Mouse (Mus musculus) large intestine, adult 2 months (tissue): ENCODE measurements around the gene Scnn1b. TPM values are rescaled to one million over a fixed set of nuclear protein-coding genes. Genes with fewer than 3 reads are reported as not detected.

Experiments used
- DNase-seq: peaks from one replicate; pipeline ENCODE4 v3.0.0-alpha.2; 2012; ENCODE audit warnings: low read depth, low spot score
- WGBS: fragments of 180-500 bp; shearing (Covaris S2); methylation state at CpG from one replicate; pipeline ENCODE4 v1.1.7; 2018; 5-methylcytosine and 5-hydroxymethylcytosine counted together
- polyA plus RNA-seq: library from polyadenylated mRNA; depleted of rRNA; stranded (reverse); fragments of >200 nt; gene quantifications from 2 replicates; pipeline ENCODE4 v1.2.3, GENCODE M21; 2012; rRNA removed

Gene Scnn1b
- polyA plus RNA-seq, 1 experiment, result not detected

- 41% methylated on average over 12 of the region's 12 CpGs for WGBS
- DNase-seq, result no peak
These were observed 91.0 kb downstream of the Scnn1b start for GRCm38 (mm10) chr7:121955802-121956201.

GRCm38 (mm10) chr7:121961913-121962570, 97.2 kb downstream of the Scnn1b start:
- WGBS, result 85% methylated on average over 7 of the region's 7 CpGs
- no peak for DNase-seq

GRCm38 (mm10) chr7:121962571-121962959, 97.7 kb downstream of the Scnn1b start:
- 66% methylated on average over 3 of the region's 3 CpGs for WGBS
- no peak for DNase-seq

GRCm38 (mm10) chr7:121963883-121964398, 99.1 kb downstream of the Scnn1b start:
- WGBS, result 60% methylated on average over 6 of the region's 6 CpGs
- no peak for DNase-seq

- 87% methylated on average over 7 of the region's 7 CpGs for WGBS
These were observed 101.3 kb downstream of the Scnn1b start for GRCm38 (mm10) chr7:121966169-121966568.

More at GRCm38 (mm10) chr7:121966169-121966568, 101.3 kb downstream of the Scnn1b start:
- no peak for DNase-seq

Other genes starting within 250 kb of the Scnn1b start
- 1.1 and 1.6 TPM in 2 replicates for gene Usp31, start 157.8 kb upstream of the Scnn1b start, polyA plus RNA-seq
- not detected in 2 replicates for gene Scnn1g, start 130.6 kb upstream of the Scnn1b start, polyA plus RNA-seq
- gene Cog7, start 116.7 kb downstream of the Scnn1b start, polyA plus RNA-seq, result 19.5 and 22.7 TPM in 2 replicates
- gene Gga2, start 156.2 kb downstream of the Scnn1b start, polyA plus RNA-seq, result 11.4 and 13.0 TPM in 2 replicates
- gene Ubfd1, start 202.1 kb downstream of the Scnn1b start, polyA plus RNA-seq, result 18.5 and 23.7 TPM in 2 replicates
- 10.0 and 12.4 TPM in 2 replicates for gene Ears2, start 202.2 kb downstream of the Scnn1b start, polyA plus RNA-seq
- 242 and 372 TPM in 2 replicates for gene Ndufab1, start 236.8 kb downstream of the Scnn1b start, polyA plus RNA-seq